Mouse (Mus musculus): ENCODE measurements around the gene Adam10.

Gene Adam10

GRCm38 (mm10) chr9:70675117-70675516 is 3.7 kb upstream of the Adam10 start:
- DNase-seq, result no peak

GRCm38 (mm10) chr9:70675961-70676360 is 2.8 kb upstream of the Adam10 start:
- DNase-seq, result no peak

- DNase-seq, result peak; percentile 44 to 63
Observed at GRCm38 (mm10) chr9:70679132-70680091, 615 bp downstream of the Adam10 start.

GRCm38 (mm10) chr9:70682202-70682601 is 3.4 kb downstream of the Adam10 start:
- DNase-seq, result no peak

GRCm38 (mm10) chr9:70688301-70688968 is 9.6 kb downstream of the Adam10 start:
- DNase-seq, result no peak

- DNase-seq, result no peak
Observed at GRCm38 (mm10) chr9:70689926-70690325, 11.1 kb downstream of the Adam10 start.

- DNase-seq, result no peak
Observed at GRCm38 (mm10) chr9:70690579-70690978, 11.8 kb downstream of the Adam10 start.

GRCm38 (mm10) chr9:70691772-70692693 is 13.2 kb downstream of the Adam10 start:
- DNase-seq, result no peak

- no peak for DNase-seq
Observed at GRCm38 (mm10) chr9:70695723-70696122, 16.9 kb downstream of the Adam10 start.

GRCm38 (mm10) chr9:70698090-70698489 is 19.3 kb downstream of the Adam10 start:
- no peak for DNase-seq

- DNase-seq, result no peak
Observed at GRCm38 (mm10) chr9:70703597-70704203, 24.9 kb downstream of the Adam10 start.

GRCm38 (mm10) chr9:70706444-70706843 is 27.6 kb downstream of the Adam10 start:
- no peak for DNase-seq

- no peak for DNase-seq
Observed at GRCm38 (mm10) chr9:70729544-70729943, 50.7 kb downstream of the Adam10 start.

- DNase-seq, result no peak
Observed at GRCm38 (mm10) chr9:70731079-70731478, 52.3 kb downstream of the Adam10 start.

GRCm38 (mm10) chr9:70733208-70733607 is 54.4 kb downstream of the Adam10 start:
- DNase-seq, result no peak

- DNase-seq, result no peak
Observed at GRCm38 (mm10) chr9:70739998-70740397, 61.2 kb downstream of the Adam10 start.

- DNase-seq, result no peak
Observed at GRCm38 (mm10) chr9:70751504-70752222, 72.9 kb downstream of the Adam10 start.

GRCm38 (mm10) chr9:70760974-70761373 is 82.2 kb downstream of the Adam10 start:
- DNase-seq, result peak in 1 of 2 experiments; percentile 11

- no peak for DNase-seq
Observed at GRCm38 (mm10) chr9:70775517-70775916, 96.7 kb downstream of the Adam10 start.

GRCm38 (mm10) chr9:70782191-70782590 is 103.4 kb downstream of the Adam10 start:
- DNase-seq, result no peak

GRCm38 (mm10) chr9:70788705-70789104 is 109.9 kb downstream of the Adam10 start:
- DNase-seq, result no peak

GRCm38 (mm10) chr9:70790621-70791020 is 111.8 kb downstream of the Adam10 start:
- DNase-seq, result no peak

Data from spleen, adult 18-20 months (tissue).